Comparison of ENCODE assay signal across 8 mouse cellular contexts in the genomic region with DNA sequence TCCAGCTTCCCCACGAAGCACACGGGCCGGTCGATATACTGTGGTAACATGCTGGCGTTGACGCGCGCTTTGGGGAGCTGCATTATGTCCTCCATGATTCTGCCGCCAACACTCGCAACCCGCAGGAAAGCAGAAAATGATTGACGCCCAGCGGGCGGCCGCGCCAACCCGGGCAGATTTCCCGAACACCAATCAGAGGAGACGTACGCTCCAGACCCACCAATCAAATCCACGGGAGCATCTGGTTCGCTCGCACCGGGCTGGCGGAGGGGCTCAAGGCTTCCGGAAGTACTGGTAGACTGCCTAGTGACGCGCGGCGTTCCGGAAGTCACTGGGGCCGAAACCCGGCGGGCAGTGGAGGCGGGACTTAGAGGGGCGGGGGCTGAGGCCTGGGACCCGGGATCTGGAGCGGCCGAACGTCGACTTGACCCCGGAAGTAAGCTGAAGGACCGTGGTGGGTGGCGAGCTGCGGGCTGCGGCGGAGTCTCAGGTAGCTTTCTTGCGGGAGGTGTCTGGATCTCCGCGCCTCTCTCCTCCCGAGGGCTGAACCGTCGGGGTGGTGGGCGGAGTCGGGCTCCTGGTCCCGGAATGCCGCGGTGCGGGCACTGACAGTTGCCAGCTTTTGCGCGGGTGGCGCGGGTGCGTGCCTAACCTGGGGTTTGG. TPM values are rescaled to one million over a fixed set of nuclear protein-coding genes. Genes with fewer than 3 reads are reported as not detected.
DNase-seq lines count a peak whose midpoint lies in the region; ATAC-seq and TF ChIP-seq lines count a peak whose summit lies in the region.

A gene (minus strand): TSS at position 170 of the 663 bp plus-strand sequence.
A gene (plus strand): TSS at position 285 of the 663 bp plus-strand sequence.
A gene (plus strand): TSS at position 447 of the 663 bp plus-strand sequence.

- peaks cover 12% of the 10 kb centered on the region for H3K36me3 ChIP-seq in embryonic facial prominence, embryonic 13.5 days
- H3K36me3 ChIP-seq in kidney, adult 2 months (ENCODE audit: control insufficient read depth, insufficient read depth, low read length): no peaks in the 10 kb centered on the region; the same call in 1 of the 2 replicates
- peaks cover 10% of the 10 kb centered on the region for H3K36me3 ChIP-seq in limb, embryonic 12.5 days
- no peaks in the 10 kb centered on the region; the same call in 1 of the 2 replicates for H3K36me3 ChIP-seq in midbrain, embryonic 15.5 days (replicated peaks)
- no peaks in the 10 kb centered on the region for H3K36me3 ChIP-seq in spleen, adult 2 months (ENCODE audit: control insufficient read depth, insufficient read depth, low read length)

- ATAC-seq in embryonic facial prominence, embryonic 13.5 days (ENCODE audit: insufficient number of reproducible peaks, insufficient read depth, low FRiP score, low TSS enrichment, low read depth): peak; percentile 100
- ATAC-seq in limb, embryonic 12.5 days (ENCODE audit: insufficient number of reproducible peaks, insufficient read depth, low FRiP score, low TSS enrichment, low read depth): peak; percentile 100
- ATAC-seq in midbrain, embryonic 15.5 days (replicated peaks): peak; percentile 100

- H3K9ac ChIP-seq in embryonic facial prominence, embryonic 13.5 days: peak within 1 kb of the TSS; percentile 84
- peak within 1 kb of the TSS; percentile 77 for H3K9ac ChIP-seq in limb, embryonic 12.5 days (replicated peaks)
- H3K9ac ChIP-seq in midbrain, embryonic 15.5 days: peak within 1 kb of the TSS; percentile 72

- TF ChIP-seq CTCF in kidney, adult 2 months (conservative IDR thresholded peaks at IDR 0.05; ENCODE audit: insufficient read depth, insufficient read length, low read depth, low read length): no peak
- no peak for TF ChIP-seq CTCF in spleen, adult 2 months (IDR thresholded peaks at IDR 0.05; ENCODE audit: extremely low read depth, insufficient read depth, insufficient read length, insufficient replicate concordance)

- peak within 1 kb of the TSS; percentile 78 for H3K27ac ChIP-seq in embryonic facial prominence, embryonic 13.5 days
- peak within 1 kb of the TSS; percentile 78 for H3K27ac ChIP-seq in kidney, adult 2 months (ENCODE audit: insufficient read depth, low read depth, low read length)
- peak within 1 kb of the TSS; percentile 82 for H3K27ac ChIP-seq in limb, embryonic 12.5 days
- H3K27ac ChIP-seq in midbrain, embryonic 15.5 days: peak within 1 kb of the TSS; percentile 89
- H3K27ac ChIP-seq in spleen, adult 2 months (ENCODE audit: insufficient read depth, low read length): peak within 1 kb of the TSS; percentile 86

- no peaks in the 10 kb centered on the region for H3K27me3 ChIP-seq in embryonic facial prominence, embryonic 13.5 days
- no peaks in the 10 kb centered on the region for H3K27me3 ChIP-seq in kidney, adult 2 months (replicated peaks; ENCODE audit: control insufficient read depth, insufficient read depth, low read length)
- H3K27me3 ChIP-seq in limb, embryonic 12.5 days: no peaks in the 10 kb centered on the region
- H3K27me3 ChIP-seq in midbrain, embryonic 15.5 days (replicated peaks): no peaks in the 10 kb centered on the region
- no peaks in the 10 kb centered on the region for H3K27me3 ChIP-seq in spleen, adult 2 months (ENCODE audit: control insufficient read depth, insufficient read depth, low read length)

- peak within 1 kb of the TSS; percentile 93 for H3K4me2 ChIP-seq in embryonic facial prominence, embryonic 13.5 days
- peak within 1 kb of the TSS; percentile 92 for H3K4me2 ChIP-seq in limb, embryonic 12.5 days
- H3K4me2 ChIP-seq in midbrain, embryonic 15.5 days: peak within 1 kb of the TSS; percentile 85

- H3K4me1 ChIP-seq in embryonic facial prominence, embryonic 13.5 days: peaks cover 13% of the 10 kb centered on the region
- H3K4me1 ChIP-seq in kidney, adult 2 months (ENCODE audit: control insufficient read depth, insufficient read depth, low read length): peaks cover 2% of the 10 kb centered on the region; the same call in 1 of the 2 replicates
- H3K4me1 ChIP-seq in limb, embryonic 12.5 days (replicated peaks): peaks cover 10% of the 10 kb centered on the region; the same call in 1 of the 2 replicates
- peaks cover 26% of the 10 kb centered on the region for H3K4me1 ChIP-seq in midbrain, embryonic 15.5 days
- H3K4me1 ChIP-seq in spleen, adult 2 months (ENCODE audit: control insufficient read depth, insufficient read depth, insufficient read length): no peaks in the 10 kb centered on the region

- DNase-seq in 3134 (ENCODE audit: extremely low read depth, insufficient read length, low spot score): peak; percentile 100
- DNase-seq in adrenal gland, postnatal 36 days: peak; percentile 98
- DNase-seq in heart, adult 18-20 months: peak; percentile 97 to 99
- peak; percentile 99 for DNase-seq in kidney, adult 2 months
- DNase-seq in spleen, adult 2 months (ENCODE audit: low read depth in 1 of 2, low spot score in 2 of 2): peak; percentile 94 to 97

- peak; percentile 56 for TF ChIP-seq POLR2A in kidney, adult 2 months (IDR thresholded peaks at IDR 0.05; ENCODE audit: low read depth, low read length)
- TF ChIP-seq POLR2A in spleen, adult 2 months (IDR thresholded peaks at IDR 0.05; ENCODE audit: low read depth, low read length): peak; percentile 38; the same call in 1 of the 2 replicates

- peak within 1 kb of the TSS; percentile 75 for H3K4me3 ChIP-seq in embryonic facial prominence, embryonic 13.5 days
- peak within 1 kb of the TSS; percentile 97 for H3K4me3 ChIP-seq in kidney, adult 2 months (ENCODE audit: insufficient read depth, low read depth, low read length)
- H3K4me3 ChIP-seq in limb, embryonic 12.5 days (replicated peaks): peak within 1 kb of the TSS; percentile 77
- H3K4me3 ChIP-seq in midbrain, embryonic 15.5 days: peak within 1 kb of the TSS; percentile 80
- peak within 1 kb of the TSS; percentile 85 for H3K4me3 ChIP-seq in spleen, adult 2 months (ENCODE audit: extremely low read depth, insufficient read depth, insufficient read length)

- under 1% methylated on average over 64 of the region's 64 CpGs for WGBS in embryonic facial prominence, embryonic 13.5 days
- WGBS in kidney, adult 2 months: under 1% methylated on average over 64 of the region's 64 CpGs
- WGBS in limb, embryonic 12.5 days: under 1% methylated on average over 64 of the region's 64 CpGs
- under 1% methylated on average over 64 of the region's 64 CpGs for WGBS in midbrain, embryonic 15.5 days
- under 1% methylated on average over 59 of the region's 64 CpGs for WGBS in spleen, adult 2 months

- H3K9me3 ChIP-seq in embryonic facial prominence, embryonic 13.5 days: no peaks in the 10 kb centered on the region
- H3K9me3 ChIP-seq in limb, embryonic 12.5 days: no peaks in the 10 kb centered on the region
- H3K9me3 ChIP-seq in midbrain, embryonic 15.5 days: no peaks in the 10 kb centered on the region

RNA-seq across cellular contexts. Expression of the first gene that starts in this region (rescaled TPM):
- total RNA-seq in adrenal gland, postnatal 36 days (2021): 10 to 100 TPM; 19.4 to 23.0 TPM
- polyA plus RNA-seq in embryonic facial prominence, embryonic 13.5 days (2015; fragmentation: Nextera tagmentation; extraction: Ambion mirVana): 164 and 171 TPM in 2 replicates
- 10 to 100 TPM; 19.6 to 22.8 TPM for total RNA-seq in heart, adult 18-20 months (2021)
- polyA plus RNA-seq in kidney, adult 2 months (2012; rRNA removed): 2.9 and 5.0 TPM in 2 replicates
- 194 and 209 TPM in 2 replicates for polyA plus RNA-seq in limb, embryonic 12.5 days (2016; fragmentation: Nextera tagmentation; extraction: Ambion mirVana)
- polyA plus RNA-seq in midbrain, embryonic 15.5 days (2015; fragmentation: Nextera tagmentation; extraction: Ambion mirVana): 47.5 and 47.9 TPM in 2 replicates
- polyA plus RNA-seq in spleen, adult 2 months (2012; rRNA removed): 1.1 and 2.0 TPM in 2 replicates

RNA-seq across cellular contexts. Expression of the second gene that starts in this region (rescaled TPM):
- total RNA-seq in adrenal gland, postnatal 36 days (2021): 10 to 100 TPM; 13.1 to 19.0 TPM
- polyA plus RNA-seq in embryonic facial prominence, embryonic 13.5 days (2015; fragmentation: Nextera tagmentation; extraction: Ambion mirVana): 15.0 and 20.9 TPM in 2 replicates
- 10 to 100 TPM; 12.5 to 13.6 TPM for total RNA-seq in heart, adult 18-20 months (2021)
- polyA plus RNA-seq in kidney, adult 2 months (2012; rRNA removed): 21.9 and 23.0 TPM in 2 replicates
- 16.7 and 18.9 TPM in 2 replicates for polyA plus RNA-seq in limb, embryonic 12.5 days (2016; fragmentation: Nextera tagmentation; extraction: Ambion mirVana)
- polyA plus RNA-seq in midbrain, embryonic 15.5 days (2015; fragmentation: Nextera tagmentation; extraction: Ambion mirVana): 56.7 and 59.6 TPM in 2 replicates
- polyA plus RNA-seq in spleen, adult 2 months (2012; rRNA removed): 6.8 and 8.5 TPM in 2 replicates

RNA-seq across cellular contexts. Expression of the third gene that starts in this region (rescaled TPM):
- total RNA-seq in adrenal gland, postnatal 36 days (2021): 1 to 10 TPM in 1 of 2 experiments, under 1 TPM in 1; 0.79 to 2.5 TPM
- 10.0 and 14.2 TPM in 2 replicates for polyA plus RNA-seq in embryonic facial prominence, embryonic 13.5 days (2015; fragmentation: Nextera tagmentation; extraction: Ambion mirVana)
- not detected for total RNA-seq in heart, adult 18-20 months (2021)
- 1.0 and 2.0 TPM in 2 replicates for polyA plus RNA-seq in kidney, adult 2 months (2012; rRNA removed)
- 15.5 and 16.2 TPM in 2 replicates for polyA plus RNA-seq in limb, embryonic 12.5 days (2016; fragmentation: Nextera tagmentation; extraction: Ambion mirVana)
- 10.9 and 11.0 TPM in 2 replicates for polyA plus RNA-seq in midbrain, embryonic 15.5 days (2015; fragmentation: Nextera tagmentation; extraction: Ambion mirVana)
- polyA plus RNA-seq in spleen, adult 2 months (2012; rRNA removed): not detected in 2 replicates

Comparison
In these comparisons a context has a peak if more than half of its experiments do, and no peak if none do; other contexts are left out.
1. Peak in every context shown above with its lines: DNase-seq, ATAC-seq, H3K4me3 ChIP-seq and H3K27ac ChIP-seq.